Mouse (Mus musculus) limb, embryonic 14.5 days (tissue): ENCODE measurements at regions not wholly inside any gene's neighbourhood (a gene's known extent, or its start where the extent isn't known, plus 50 kb on each side); places are given as distances from the start of the nearest gene placed in this dataset.

Experiments
- ATAC-seq: fragments of 200-750 bp; cut with Nextera tagmentation; 2 replicates; pipeline ENCODE4 v1.8.0; 2017; ENCODE audit warnings: low read depth, moderate number of reproducible peaks, moderate TSS enrichment; ENCODE audit not compliant: low FRiP score
- DNase-seq: peaks from one replicate; pipeline ENCODE4 v3.0.0-alpha.2; 2015; ENCODE audit warnings: low spot score
- H3K27ac ChIP-seq: fragments of 300-500 bp; sonication (generic); replicated peaks from 2 replicates; pipeline ENCODE4 v1.5.1; 2014; ENCODE audit warnings: low read depth, mild to moderate bottlenecking, low read length, moderate library complexity, mixed read lengths
- H3K27me3 ChIP-seq: fragments of 300-500 bp; sonication (generic); 2 replicates; pipeline ENCODE4 v1.6.1; 2014; ENCODE audit warnings: low read length, mixed read lengths; ENCODE audit not compliant: control insufficient read depth, insufficient read depth
- H3K36me3 ChIP-seq: fragments of 300-500 bp; sonication (generic); 2 replicates; pipeline ENCODE4 v1.6.1; 2014; ENCODE audit warnings: mild to moderate bottlenecking, low read length, moderate library complexity, mixed read lengths; ENCODE audit not compliant: control insufficient read depth, insufficient read depth
- H3K4me1 ChIP-seq: fragments of 300-500 bp; sonication (generic); 2 replicates; pipeline ENCODE4 v1.6.1; 2014; ENCODE audit warnings: antibody characterized with exemption, low read length, mixed read lengths; ENCODE audit not compliant: control insufficient read depth, insufficient read depth
- H3K4me2 ChIP-seq: fragments of 300-500 bp; sonication (generic); replicated peaks from 2 replicates; pipeline ENCODE4 v1.6.1; 2014; ENCODE audit warnings: low read depth, mild to moderate bottlenecking, low read length, moderate library complexity; ENCODE audit not compliant: severe bottlenecking
- H3K4me3 ChIP-seq: fragments of 300-500 bp; sonication (generic); replicated peaks from 2 replicates; pipeline ENCODE4 v1.5.1; 2014; ENCODE audit warnings: low read length
- H3K9ac ChIP-seq: fragments of 300-500 bp; sonication (generic); 2 replicates; pipeline ENCODE4 v1.6.1; 2014; ENCODE audit warnings: mild to moderate bottlenecking, low read depth, low read length, moderate library complexity; ENCODE audit not compliant: severe bottlenecking
- H3K9me3 ChIP-seq: fragments of 300-500 bp; sonication (generic); 2 replicates; pipeline ENCODE4 v1.6.1; 2016; ENCODE audit warnings: low read length; ENCODE audit not compliant: control insufficient read depth
- POLR2A ChIP-seq: fragments of 200-500 bp; IDR thresholded peaks from 2 replicates; pipeline ENCODE4 v1.8.0; 2012; ENCODE audit warnings: inconsistent platforms, mild to moderate bottlenecking, moderate library complexity, borderline replicate concordance; ENCODE audit not compliant: insufficient read depth, insufficient read length; ENCODE audit errors: extremely low read depth
- WGBS: fragments of 180-500 bp; shearing (Covaris S2); extraction: QIAGEN DNeasy Blood & Tissue Kit; methylation state at CpG from one replicate; pipeline ENCODE4 v1.1.7; 2014; 5-methylcytosine and 5-hydroxymethylcytosine counted together

GRCm38 (mm10) chr4:124064601-124065000, 146.8 kb upstream of the 4930535I16Rik start:
- WGBS: 92% methylated on average over 3 of the region's 3 CpGs

GRCm38 (mm10) chr4:124063269-124064100, 145.7 kb upstream of the 4930535I16Rik start:
- H3K27ac ChIP-seq: no peak overlapping the region
- no peak overlapping the region for H3K4me2 ChIP-seq
- TF ChIP-seq POLR2A: no peak
- no peak for ATAC-seq
- no peak overlapping the region for H3K9ac ChIP-seq
- H3K4me3 ChIP-seq: no peak overlapping the region
- DNase-seq: no peak
- H3K27me3 ChIP-seq: no peaks in the 10 kb centered on the region
- 69% methylated on average over 4 of the region's 4 CpGs for WGBS
- no peaks in the 10 kb centered on the region for H3K9me3 ChIP-seq
- no peaks in the 10 kb centered on the region for H3K4me1 ChIP-seq
- no peaks in the 10 kb centered on the region for H3K36me3 ChIP-seq

More at GRCm38 (mm10) chr4:124064601-124065000, 146.8 kb upstream of the 4930535I16Rik start:
- no peak for DNase-seq
- Histone ChIP-seq H3K9ac (no peak overlapping the region), H3K4me3 (no peak overlapping the region), H3K4me2 (no peak overlapping the region), H3K4me1 (no peaks in the 10 kb centered on the region), H3K27me3 (no peaks in the 10 kb centered on the region), H3K36me3 (no peaks in the 10 kb centered on the region), H3K9me3 (no peaks in the 10 kb centered on the region), H3K27ac (no peak overlapping the region)
- ATAC-seq: no peak
- no peak for TF ChIP-seq POLR2A

- Histone ChIP-seq H3K9me3 (no peaks in the 10 kb centered on the region), H3K4me3 (no peak overlapping the region), H3K9ac (no peak overlapping the region), H3K4me2 (no peak overlapping the region), H3K36me3 (no peaks in the 10 kb centered on the region), H3K27me3 (no peaks in the 10 kb centered on the region), H3K27ac (no peak overlapping the region), H3K4me1 (no peaks in the 10 kb centered on the region)
- no peak for ATAC-seq
- TF ChIP-seq POLR2A: no peak
- WGBS: 90% methylated on average over 8 of the region's 8 CpGs
- DNase-seq: no peak
Observed at GRCm38 (mm10) chr4:124057607-124058006, 139.8 kb upstream of the 4930535I16Rik start.

- ATAC-seq: no peak
- H3K4me3 ChIP-seq: no peak overlapping the region
Observed at GRCm38 (mm10) chr4:124054240-124054760, 136.5 kb upstream of the 4930535I16Rik start.

GRCm38 (mm10) chr4:124053340-124054038, 135.7 kb upstream of the 4930535I16Rik start:
- no peak for TF ChIP-seq POLR2A
- WGBS: 63% methylated on average over 2 of the region's 2 CpGs
- Histone ChIP-seq H3K27ac (no peak overlapping the region), H3K9ac (no peak overlapping the region), H3K9me3 (no peaks in the 10 kb centered on the region), H3K4me3 (no peak overlapping the region), H3K36me3 (no peaks in the 10 kb centered on the region), H3K27me3 (no peaks in the 10 kb centered on the region), H3K4me2 (no peak overlapping the region), H3K4me1 (0 out of 2 replicates have a peak, but pooled peaks cover 2% of the 10 kb centered on the region)
- ATAC-seq (no peak), DNase-seq (no peak)

More at GRCm38 (mm10) chr4:124054240-124054760, 136.5 kb upstream of the 4930535I16Rik start:
- no peak for DNase-seq
- WGBS: 48% methylated on average over 1 of the region's 1 CpGs
- no peak for TF ChIP-seq POLR2A
- no peak overlapping the region for H3K4me2 ChIP-seq
- H3K9me3 ChIP-seq: no peaks in the 10 kb centered on the region
- no peaks in the 10 kb centered on the region for H3K4me1 ChIP-seq
- no peaks in the 10 kb centered on the region for H3K27me3 ChIP-seq
- H3K27ac ChIP-seq: no peak overlapping the region
- H3K36me3 ChIP-seq: no peaks in the 10 kb centered on the region
- no peak overlapping the region for H3K9ac ChIP-seq
